Mouse (Mus musculus) MEL (cell line): ENCODE results near the gene Il27. TPM values are rescaled to one million over a fixed set of nuclear protein-coding genes. Genes with fewer than 3 reads are reported as not detected.

Source experiments
- DNase-seq: peaks from one replicate; pipeline ENCODE4 v3.0.0; 2011; ENCODE audit warnings: low read depth, low spot score
- H3K27ac ChIP-seq: 2 replicates; pipeline ENCODE4 v1.5.1; 2012; ENCODE audit warnings: low read depth, mild to moderate bottlenecking, control low read depth, low read length, moderate library complexity; ENCODE audit not compliant: control insufficient read depth
- H3K27me3 ChIP-seq, 2 experiments: fragments of 150-350 bp in 1 of 2; sonication (generic) in 1 of 2; 2 replicates each; pipeline ENCODE4 v1.6.1; 2012; ENCODE audit warnings: low read length in 2 of 2, mild to moderate bottlenecking in 2 of 2, improper control_type of control experiment in 1 of 2, moderate library complexity in 1 of 2; ENCODE audit not compliant: insufficient read depth in 2 of 2, control insufficient read depth in 1 of 2
- H3K36me3 ChIP-seq, 2 experiments: 2 replicates each; pipeline ENCODE4 v1.6.1; 2012 to 2014; ENCODE audit warnings: low read length in 2 of 2, improper control_type of control experiment in 1 of 2, inconsistent platforms in 1 of 2, mild to moderate bottlenecking in 1 of 2; ENCODE audit not compliant: insufficient read depth in 2 of 2, control insufficient read depth in 1 of 2
- H3K4me1 ChIP-seq, 2 experiments: fragments of 150-350 bp in 1 of 2; sonication (generic) in 1 of 2; 2 replicates each; pipeline ENCODE4 v1.6.1; 2012; ENCODE audit warnings: low read length in 2 of 2, improper control_type of control experiment in 1 of 2, mild to moderate bottlenecking in 1 of 2; ENCODE audit not compliant: insufficient read depth in 2 of 2, control insufficient read depth in 1 of 2
- H3K4me3 ChIP-seq, 2 experiments: fragments of 150-350 bp in 1 of 2; sonication (generic) in 1 of 2; 2 replicates each; pipeline ENCODE4 v1.5.1; 2012; ENCODE audit warnings: low read depth in 2 of 2, low read length in 2 of 2, mild to moderate bottlenecking in 2 of 2, moderate library complexity in 2 of 2, control low read depth in 1 of 2, improper control_type of control experiment in 1 of 2; ENCODE audit not compliant: control insufficient read depth in 1 of 2, insufficient read depth in 1 of 2
- H3K79me2 ChIP-seq: 2 replicates; pipeline ENCODE4 v1.6.1; 2012; ENCODE audit warnings: mild to moderate bottlenecking, low read length, moderate library complexity; ENCODE audit not compliant: control insufficient read depth, poor library complexity, insufficient read depth
- H3K9ac ChIP-seq: 2 replicates; pipeline ENCODE4 v1.6.1; 2012; ENCODE audit warnings: low read depth, mild to moderate bottlenecking, control low read depth, low read length, moderate library complexity; ENCODE audit not compliant: control insufficient read depth, poor library complexity, severe bottlenecking
- H3K9me3 ChIP-seq: fragments of 150-350 bp; sonication (generic); replicated peaks from 2 replicates; pipeline ENCODE4 v1.6.1; 2012; ENCODE audit warnings: mild to moderate bottlenecking, low read length, improper control_type of control experiment, moderate library complexity; ENCODE audit not compliant: insufficient read depth
- BHLHE40 ChIP-seq: IDR thresholded peaks from 2 replicates; pipeline ENCODE4 v1.6.1; 2012; ENCODE audit warnings: low read depth, mild to moderate bottlenecking, inconsistent platforms, low read length, improper control_type of control experiment, borderline replicate concordance
- CHD1 ChIP-seq: IDR thresholded peaks from 2 replicates; pipeline ENCODE4 v1.6.1; 2012; ENCODE audit warnings: low read depth, mild to moderate bottlenecking, inconsistent platforms, low read length, improper control_type of control experiment
- CTCF ChIP-seq, 3 experiments: IDR thresholded peaks in 2 of 3; conservative IDR thresholded peaks in 1 of 3; 2 replicates each; pipeline ENCODE4 v1.5.1; 2011 to 2012; ENCODE audit warnings: low read length in 3 of 3, low read depth in 2 of 3, mild to moderate bottlenecking in 2 of 3, improper control_type of control experiment in 1 of 3, inconsistent platforms in 1 of 3, mixed read lengths in 1 of 3, moderate library complexity in 1 of 3; ENCODE audit not compliant: control insufficient read depth in 1 of 3, insufficient read depth in 1 of 3, poor library complexity in 1 of 3, severe bottlenecking in 1 of 3
- ETS1 ChIP-seq: IDR thresholded peaks from 2 replicates; pipeline ENCODE4 v1.6.1; 2012; ENCODE audit warnings: low read depth, mild to moderate bottlenecking, inconsistent platforms, low read length, improper control_type of control experiment, moderate library complexity
- JUND ChIP-seq: IDR thresholded peaks from 2 replicates; pipeline ENCODE4 v1.6.1; 2011; ENCODE audit warnings: low read depth, mild to moderate bottlenecking, improper control_type of control experiment, low read length
- MAZ ChIP-seq: IDR thresholded peaks from 2 replicates; pipeline ENCODE4 v1.6.1; 2012; ENCODE audit warnings: low read depth, mild to moderate bottlenecking, inconsistent platforms, low read length, improper control_type of control experiment
- MYB ChIP-seq: IDR thresholded peaks from 2 replicates; pipeline ENCODE4 v1.6.1; 2011; ENCODE audit warnings: mild to moderate bottlenecking, low read depth, low read length, improper control_type of control experiment
- POLR2A ChIP-seq, 2 experiments: IDR thresholded peaks; 2 replicates each; pipeline ENCODE4 v1.6.1; 2011 to 2012; ENCODE audit warnings: low read length in 2 of 2, mild to moderate bottlenecking in 2 of 2, control low read depth in 1 of 2, improper control_type of control experiment in 1 of 2, low read depth in 1 of 2, moderate library complexity in 1 of 2; ENCODE audit not compliant: control insufficient read depth in 1 of 2, insufficient read depth in 1 of 2, poor library complexity in 1 of 2
- SIN3A ChIP-seq: IDR thresholded peaks from 2 replicates; pipeline ENCODE4 v1.6.1; 2012; ENCODE audit warnings: low read length, improper control_type of control experiment, inconsistent platforms
- USF1 ChIP-seq: IDR thresholded peaks from 2 replicates; pipeline ENCODE4 v1.6.1; 2014; ENCODE audit warnings: low read depth, mild to moderate bottlenecking, inconsistent platforms, low read length, improper control_type of control experiment, moderate library complexity
- USF2 ChIP-seq, 2 experiments: IDR thresholded peaks; 2 replicates each; pipeline ENCODE4 v1.6.1; 2011 to 2012; ENCODE audit warnings: improper control_type of control experiment in 2 of 2, low read length in 2 of 2, borderline replicate concordance in 1 of 2, inconsistent platforms in 1 of 2, low read depth in 1 of 2, mild to moderate bottlenecking in 1 of 2; ENCODE audit not compliant: insufficient read depth in 1 of 2
- ZKSCAN1 ChIP-seq: IDR thresholded peaks from 2 replicates; pipeline ENCODE4 v1.6.1; 2012; ENCODE audit warnings: low read depth, mild to moderate bottlenecking, inconsistent platforms, low read length, improper control_type of control experiment, moderate library complexity
- ZNF384 ChIP-seq: IDR thresholded peaks from 2 replicates; pipeline ENCODE4 v1.6.1; 2012; ENCODE audit warnings: low read depth, mild to moderate bottlenecking, inconsistent platforms, low read length, improper control_type of control experiment
- polyA plus RNA-seq, 2 experiments: library from polyadenylated mRNA; stranded (reverse) in 1 of 2; unstranded in 1 of 2; fragments of >175 nt in 1 of 2; fragments of >200 nt in 1 of 2; gene quantifications; 2 replicates each; pipeline versions ENCODE4 v1.2.1 to v1.2.4; 2012; ENCODE audit warnings: low replicate concordance in 2 of 2, low read depth in 1 of 2; ENCODE audit not compliant: insufficient read length in 2 of 2, insufficient read depth in 1 of 2, missing spikeins in 1 of 2
- total RNA-seq: library from RNA; depleted of rRNA; stranded (reverse); fragments of 300-350 nt; gene quantifications from 2 replicates; pipeline ENCODE4 v1.2.3, GENCODE M21; 2012

Gene Il27
- total and polyA plus RNA-seq, 3 experiments, result 0.07 TPM; not detected in 2

GRCm38 (mm10) chr7:126632478-126632877 lies 37.7 kb upstream of the Il27 start (continued):
- TF ChIP-seq BHLHE40, result peak; percentile 58; the same call in 1 of the 2 replicates
- TF ChIP-seq, all 39 proteins: peak for 12

GRCm38 (mm10) chr7:126630824-126631518 lies 36.2 kb upstream of the Il27 start, which contains the start of gene Nupr1:
Gene Nupr1, minus strand, starts transcription at chr7:126630861.
- no peaks in the 10 kb centered on the region for H3K79me2 ChIP-seq
- no peaks in the 10 kb centered on the region for H3K9me3 ChIP-seq
- peaks cover 20 to 35% of the 10 kb centered on the region in 2 experiments for H3K4me1 ChIP-seq
- no peak for TF ChIP-seq ETS1
- no peaks in the 10 kb centered on the region for H3K27me3 ChIP-seq
- peaks cover 0 to 22% of the 10 kb centered on the region in 2 experiments; a peak in 2 of 4 replicates for H3K36me3 ChIP-seq
- H3K4me3 ChIP-seq, result no peak within 1 kb of the TSS
- no peak within 1 kb of the TSS for H3K9ac ChIP-seq
- DNase-seq, result no peak
- no peak within 1 kb of the TSS for H3K27ac ChIP-seq

- Histone ChIP-seq H3K4me1 (peaks cover 21 to 37% of the 10 kb centered on the region in 2 experiments), H3K9me3 (no peaks in the 10 kb centered on the region), H3K9ac (no peak overlapping the region), H3K36me3 (peaks cover 0 to 19% of the 10 kb centered on the region in 2 experiments; a peak in 2 of 4 replicates), H3K79me2 (no peaks in the 10 kb centered on the region)
- no peak for DNase-seq
- TF ChIP-seq MYB (no peak), ETS1 (no peak), JUND (no peak), CTCF (IDR thresholded peaks at IDR 0.05 in 2 of 3, conservative IDR thresholded peaks at IDR 0.05 in 1 of 3; ENCODE audit: control insufficient read depth in 1 of 3, insufficient read depth in 1 of 3, low read depth in 2 of 3, low read length in 3 of 3, poor library complexity in 1 of 3, severe bottlenecking in 1 of 3) (no peak), USF2 (IDR thresholded peaks at IDR 0.05; ENCODE audit: borderline replicate concordance in 1 of 2, insufficient read depth in 1 of 2, low read depth in 1 of 2, low read length in 2 of 2) (no peak)
- TF ChIP-seq, all 39 proteins: peak for 0
- H3K27ac ChIP-seq, result no peak overlapping the region
- no peak overlapping the region for H3K4me3 ChIP-seq
- H3K27me3 ChIP-seq, result no peaks in the 10 kb centered on the region
Measured at GRCm38 (mm10) chr7:126629915-126630314, 35.2 kb upstream of the Il27 start.

- no peak for DNase-seq
- Histone ChIP-seq H3K27me3 (no peaks in the 10 kb centered on the region), H3K79me2 (no peaks in the 10 kb centered on the region), H3K9me3 (no peaks in the 10 kb centered on the region), H3K4me3 (no peak overlapping the region), H3K27ac (no peak overlapping the region), H3K4me1 (peaks cover 30 to 46% of the 10 kb centered on the region in 2 experiments), H3K9ac (no peak overlapping the region), H3K36me3 (peaks cover 0 to 32% of the 10 kb centered on the region in 2 experiments; a peak in 2 of 4 replicates)
- TF ChIP-seq USF1 (no peak), POLR2A (IDR thresholded peaks at IDR 0.05; ENCODE audit: control insufficient read depth in 1 of 2, insufficient read depth in 1 of 2, low read depth in 1 of 2, low read length in 2 of 2, poor library complexity in 1 of 2) (no peak), MYB (no peak), ZNF384 (no peak), ZKSCAN1 (no peak), MAZ (no peak), CHD1 (no peak), SIN3A (no peak)
Measured at GRCm38 (mm10) chr7:126628111-126628510, 33.4 kb upstream of the Il27 start.
